Mouse (Mus musculus): ENCODE results near the gene Prkn.
A peak's percentile ranks its signal among the peaks of the same experiment; 100 is the strongest.

Gene Prkn

DNA sequence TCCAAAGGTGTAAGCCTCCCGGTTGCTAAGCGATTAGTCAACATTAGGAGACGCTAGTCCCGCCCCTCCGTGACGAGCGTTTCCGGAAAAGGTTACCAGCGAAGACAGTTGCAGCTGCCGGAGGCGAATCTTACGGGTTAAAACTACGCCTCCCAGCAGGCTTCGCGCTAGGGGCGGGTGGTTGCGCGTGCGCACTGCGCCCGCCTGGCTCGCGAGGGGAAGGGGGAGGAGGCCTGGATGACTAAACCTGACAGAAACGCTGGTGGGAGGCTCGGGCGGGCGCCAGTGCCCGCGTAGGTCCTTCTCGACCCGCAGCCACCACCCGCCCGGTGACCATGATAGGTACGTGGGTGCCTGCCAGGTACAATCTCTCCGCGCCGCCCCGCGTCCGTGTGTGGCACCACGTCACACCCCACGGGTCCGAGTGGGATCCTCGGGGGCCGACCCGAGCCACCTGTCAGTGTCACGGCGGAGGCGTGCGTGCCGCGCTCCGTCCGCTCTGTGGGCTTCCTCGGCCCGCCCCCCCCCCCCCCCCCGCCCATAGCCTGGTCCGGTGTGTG, at the start of gene Prkn, which contains the start of gene Pacrg:
Prkn (plus strand) TSS at position 237 of the 560 bp plus-strand sequence.
Pacrg (minus strand) TSS at position 164 of the 560 bp plus-strand sequence.
- DNase-seq (ENCODE audit: low spot score): peak; percentile 93

DNA sequence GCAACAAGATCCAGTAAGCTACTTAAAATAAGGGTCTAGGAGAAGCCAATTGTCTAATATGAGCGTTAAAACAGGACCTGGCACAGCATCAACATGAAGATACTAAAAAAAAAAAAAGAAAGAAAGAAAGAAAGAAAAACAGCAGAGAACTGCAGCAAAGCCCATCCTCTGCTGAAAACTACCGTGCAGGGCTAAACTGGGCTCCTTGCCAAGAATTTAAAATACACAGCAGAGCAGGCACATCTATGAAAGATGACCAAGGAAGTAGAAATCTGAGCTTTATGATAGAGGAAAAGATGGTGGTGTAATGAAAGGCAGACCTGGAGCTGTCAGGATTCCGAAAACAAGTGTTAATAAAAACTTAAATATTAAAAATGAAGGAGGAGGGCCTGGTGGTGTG, 48.5 kb upstream of the Prkn start:
- no peak for DNase-seq (ENCODE audit: low spot score)

DNA sequence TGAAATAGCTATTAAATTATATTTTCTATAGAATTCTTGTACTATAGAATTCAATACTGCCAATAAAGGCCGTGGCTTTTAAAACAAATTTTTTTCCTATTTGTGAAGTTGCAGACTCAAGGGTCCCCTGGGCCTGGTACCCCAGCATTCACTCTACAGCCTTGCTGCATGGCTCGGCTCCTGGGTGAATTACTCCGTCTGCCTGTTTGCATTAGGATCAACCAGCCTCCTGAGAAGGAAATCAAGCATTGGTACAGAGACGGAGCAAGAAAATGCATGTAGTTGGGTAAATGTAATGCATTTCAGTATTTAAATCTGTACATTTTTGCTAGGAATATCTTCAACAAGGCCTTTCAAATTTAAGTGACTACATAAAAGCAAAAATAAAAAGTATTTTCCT, 33.5 kb upstream of the Prkn start:
- DNase-seq (ENCODE audit: low spot score): no peak

DNA sequence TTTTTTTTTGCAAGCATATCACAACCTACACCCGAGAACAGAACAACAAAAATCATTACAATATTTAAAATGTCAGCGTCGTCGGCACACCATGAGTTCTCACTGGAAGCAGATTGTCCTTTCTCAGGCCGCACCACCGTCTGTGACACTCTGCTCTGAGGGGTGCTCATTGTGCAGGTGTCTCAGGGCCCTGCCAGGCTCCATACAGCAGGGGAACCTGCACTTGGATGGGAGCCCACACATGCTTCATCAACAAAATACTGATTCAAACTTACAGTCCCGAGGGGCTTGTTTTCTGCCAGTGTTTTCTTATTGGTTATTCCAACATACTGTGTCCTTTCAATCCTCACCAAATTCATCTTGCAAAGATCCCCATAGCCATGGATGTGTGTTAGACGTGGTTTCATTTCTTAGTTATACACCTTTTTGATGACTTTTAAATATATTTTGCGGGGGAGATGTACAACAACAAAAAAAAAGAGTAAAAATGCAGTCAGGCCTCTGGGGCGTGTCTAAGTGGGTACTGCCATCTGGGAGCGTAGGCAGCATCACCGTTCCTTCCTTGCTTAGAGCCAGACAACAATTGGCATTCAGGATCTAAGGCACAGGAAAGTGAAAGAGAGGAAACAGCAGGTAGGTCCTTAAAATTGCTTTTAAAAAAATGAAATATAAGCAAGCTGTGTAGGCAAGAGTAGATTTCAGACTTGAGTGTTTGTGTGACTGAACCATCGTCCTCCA, 32.8 kb upstream of the Prkn start:
- no peak for DNase-seq (ENCODE audit: low spot score)

DNA sequence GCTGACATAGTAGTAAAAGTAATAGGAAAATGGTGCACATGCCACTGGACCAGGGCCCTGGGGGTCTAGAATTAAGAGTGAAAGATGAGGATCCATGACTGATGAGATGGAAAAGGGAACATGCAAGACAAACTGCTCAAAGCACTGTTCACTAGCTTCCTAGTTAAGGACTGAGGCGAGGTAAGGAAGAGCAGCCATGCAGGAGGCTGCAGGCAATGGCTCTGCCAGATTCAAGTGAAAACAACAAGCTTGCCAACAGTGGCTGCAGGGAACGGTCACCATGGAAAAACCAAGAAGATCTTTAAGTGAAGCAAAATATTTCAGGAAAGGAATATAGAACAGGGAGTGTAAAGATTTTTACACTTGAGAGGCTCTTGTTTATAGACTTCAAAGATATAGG, 31.6 kb upstream of the Prkn start:
- no peak for DNase-seq (ENCODE audit: low spot score)

DNA sequence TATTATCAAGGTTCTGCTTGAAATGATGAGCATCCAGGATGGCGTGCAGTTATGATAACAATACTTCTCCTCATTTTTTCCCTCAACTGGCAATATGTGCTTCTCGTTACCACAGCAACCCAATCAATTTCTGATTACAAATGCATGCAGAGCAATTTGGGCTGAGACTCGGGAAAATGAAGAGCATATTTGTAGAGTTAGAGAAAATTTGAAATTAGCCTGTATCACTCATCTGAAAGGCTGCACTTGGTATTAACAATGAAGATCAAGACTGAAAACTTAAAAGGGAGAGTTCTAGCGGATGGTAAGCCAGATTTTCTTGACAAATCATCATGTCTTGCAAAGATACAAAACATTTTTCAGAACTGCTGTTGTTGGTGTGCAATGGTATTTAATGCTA, 21.2 kb upstream of the Prkn start:
- no peak for DNase-seq (ENCODE audit: low spot score)

DNA sequence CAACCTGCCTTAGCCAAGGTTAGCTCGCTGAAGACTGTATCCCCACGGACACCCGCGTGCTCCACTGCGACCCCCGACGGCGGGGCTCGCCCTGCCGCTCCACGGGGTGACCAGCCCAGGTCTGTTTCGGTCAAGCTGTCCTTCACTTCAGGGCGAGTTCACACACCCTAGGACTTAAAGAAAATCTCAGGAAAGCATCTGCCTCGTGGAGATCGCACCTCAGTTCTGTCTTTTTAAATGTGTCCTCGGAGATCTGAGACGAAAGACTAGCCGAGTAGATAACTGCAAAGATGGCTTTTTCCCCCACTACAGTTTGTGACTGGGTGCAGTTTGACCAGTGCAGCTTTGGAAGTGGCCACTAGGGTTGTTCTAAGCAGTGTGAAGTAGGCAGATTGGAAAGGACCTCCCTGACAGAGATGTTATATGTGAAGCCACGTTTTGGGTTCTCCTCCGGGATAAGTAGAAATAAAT, 582 bp downstream of the Prkn start:
- peak; percentile 69 for DNase-seq (ENCODE audit: low spot score)

DNA sequence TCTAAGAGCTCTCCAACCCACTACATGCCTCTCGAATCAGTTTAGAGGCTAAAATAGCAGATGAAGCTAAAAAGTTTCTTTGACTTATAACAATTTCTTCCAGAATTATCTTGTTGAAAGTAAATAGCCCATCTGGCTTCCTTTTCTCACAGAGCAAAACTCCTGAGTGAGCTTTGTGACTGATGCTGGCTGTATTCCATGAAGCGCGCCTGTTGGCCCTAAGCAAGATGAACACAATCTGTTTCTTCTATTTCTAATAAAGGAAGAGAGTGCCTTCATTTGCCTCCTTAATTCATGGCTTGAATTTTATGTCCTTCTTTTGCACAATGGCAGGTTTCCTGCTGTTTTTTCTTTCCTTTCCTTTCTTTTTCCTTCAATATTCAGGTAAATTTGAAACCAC, 14.0 kb downstream of the Prkn start:
- DNase-seq (ENCODE audit: low spot score): no peak

DNA sequence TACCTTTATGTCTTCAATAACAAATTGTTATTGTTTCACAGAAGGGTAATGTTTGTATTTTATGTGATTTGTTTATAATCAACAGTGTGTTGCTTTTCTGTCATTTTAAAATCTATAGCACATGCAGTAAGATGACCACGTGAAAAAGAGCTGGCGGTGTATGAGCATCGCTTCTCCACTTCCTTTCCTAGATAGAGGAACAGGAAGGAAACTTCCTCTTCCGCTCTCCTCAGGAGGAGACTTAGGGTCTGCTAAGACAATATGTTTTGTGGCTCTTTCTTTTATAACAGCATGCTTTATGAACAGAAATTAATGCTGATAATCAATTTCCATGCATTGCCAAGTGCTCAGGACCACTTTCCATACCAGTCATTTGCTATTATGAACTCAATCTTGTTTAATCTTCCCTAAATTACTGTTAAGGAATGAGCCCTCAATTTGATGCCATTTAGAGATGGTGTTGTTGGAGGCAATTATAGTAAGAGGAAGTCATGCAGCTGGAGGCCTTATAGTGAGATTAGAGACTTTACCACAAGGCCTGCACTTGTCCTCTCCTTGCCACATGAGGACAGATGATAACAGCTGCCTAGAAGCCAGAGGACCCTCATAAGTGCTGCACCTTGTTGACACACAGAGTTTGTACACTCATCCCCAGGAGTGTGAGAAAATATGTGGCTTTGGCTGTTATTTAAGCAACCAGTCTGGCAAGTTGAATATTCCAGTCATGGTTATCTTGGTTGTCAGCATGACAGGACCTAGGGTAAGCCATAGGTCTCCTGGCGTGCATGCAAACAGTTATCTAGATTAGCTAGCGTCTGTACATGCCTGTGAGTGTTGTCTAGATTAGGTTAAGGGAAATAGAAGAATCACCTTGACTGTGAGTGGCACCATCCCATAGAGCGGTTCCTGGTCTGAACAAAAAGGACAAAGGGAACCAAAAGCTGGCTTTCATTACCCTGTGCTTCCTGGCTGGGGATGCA, 34.3 kb downstream of the Prkn start:
- DNase-seq (ENCODE audit: low spot score): no peak

DNA sequence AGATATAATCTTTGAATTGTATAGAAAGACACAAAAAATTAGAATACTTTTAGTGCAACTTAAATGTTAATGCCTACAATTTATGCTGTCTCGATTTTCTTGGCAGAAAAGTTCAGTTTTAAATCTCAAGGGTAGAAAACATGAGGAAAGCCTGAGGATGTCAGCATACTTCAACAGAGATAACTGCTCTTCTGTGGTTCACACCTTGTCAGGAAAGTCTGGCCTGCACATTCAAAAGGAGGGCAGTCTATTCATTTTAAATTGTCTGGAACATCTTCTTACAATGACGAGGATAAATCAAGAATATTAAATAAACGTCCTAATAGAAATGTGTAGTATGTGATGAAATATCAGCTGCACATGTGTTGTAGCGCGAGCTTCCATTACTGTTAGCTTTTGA, 38.8 kb downstream of the Prkn start:
- no peak for DNase-seq (ENCODE audit: low spot score)

DNA sequence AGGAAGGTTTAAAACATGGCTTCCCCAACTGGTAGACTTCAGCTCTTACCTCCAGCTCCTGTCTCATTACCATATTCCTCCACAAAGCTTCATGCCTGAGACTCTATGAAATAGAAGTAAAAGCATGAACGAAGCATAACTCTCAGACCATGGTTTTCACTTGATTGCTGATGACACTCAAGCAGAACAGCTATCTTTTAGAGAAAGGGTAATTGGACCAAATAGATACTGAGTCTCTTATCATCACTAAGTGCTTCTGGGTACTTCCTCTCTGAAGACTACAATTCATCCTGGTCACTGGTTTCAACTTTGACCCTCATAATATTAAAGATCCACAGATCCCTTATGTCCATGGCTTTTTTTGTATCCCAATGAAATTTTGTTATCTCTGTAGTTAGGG, 42.1 kb downstream of the Prkn start:
- DNase-seq (ENCODE audit: low spot score): no peak

DNA sequence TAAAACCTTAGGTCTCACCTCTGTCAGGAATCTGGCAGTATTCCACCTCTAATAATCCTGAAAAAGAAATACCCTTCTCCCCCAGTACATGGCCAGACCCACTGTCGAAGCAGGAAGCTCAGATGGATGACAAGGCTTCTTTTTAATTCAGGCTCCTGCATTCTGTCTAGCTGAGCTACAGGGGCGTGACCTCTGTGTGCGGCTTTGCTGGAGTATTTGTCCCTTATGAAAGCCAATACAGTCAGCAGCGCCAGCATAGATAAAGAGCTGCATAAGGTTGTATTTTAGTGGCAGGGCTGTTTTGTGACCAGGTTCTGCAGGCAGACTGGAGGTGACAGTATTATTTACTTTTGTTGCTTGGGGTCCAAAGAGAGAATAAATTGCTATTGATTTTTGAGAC, 47.7 kb downstream of the Prkn start:
- no peak for DNase-seq (ENCODE audit: low spot score)

DNA sequence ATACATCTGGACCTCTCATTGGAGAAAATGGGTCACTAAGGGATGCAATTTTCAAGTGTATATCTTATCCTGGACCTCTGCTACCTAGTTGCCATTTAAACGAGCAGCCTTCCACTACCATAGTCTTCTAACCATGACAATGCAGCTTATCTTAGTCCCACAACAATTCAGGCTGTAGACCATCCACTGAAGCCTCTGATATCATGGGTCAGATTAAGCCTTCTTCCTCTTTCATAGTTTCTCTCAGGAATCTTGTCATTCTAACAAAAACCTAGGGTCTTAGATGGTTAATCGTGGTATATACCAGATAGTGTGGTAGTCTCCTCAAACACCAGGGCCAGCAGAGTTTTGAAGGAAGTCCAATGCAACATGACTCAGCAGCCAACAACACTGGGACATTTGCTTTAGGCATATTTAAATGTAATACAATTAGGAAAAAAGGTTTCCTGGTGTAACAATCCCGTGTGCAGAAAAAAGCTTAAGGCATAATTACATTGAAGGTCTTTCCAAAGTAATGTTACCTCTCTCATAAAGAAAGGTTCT, 61.6 kb downstream of the Prkn start:
- no peak for DNase-seq (ENCODE audit: low spot score)

DNA sequence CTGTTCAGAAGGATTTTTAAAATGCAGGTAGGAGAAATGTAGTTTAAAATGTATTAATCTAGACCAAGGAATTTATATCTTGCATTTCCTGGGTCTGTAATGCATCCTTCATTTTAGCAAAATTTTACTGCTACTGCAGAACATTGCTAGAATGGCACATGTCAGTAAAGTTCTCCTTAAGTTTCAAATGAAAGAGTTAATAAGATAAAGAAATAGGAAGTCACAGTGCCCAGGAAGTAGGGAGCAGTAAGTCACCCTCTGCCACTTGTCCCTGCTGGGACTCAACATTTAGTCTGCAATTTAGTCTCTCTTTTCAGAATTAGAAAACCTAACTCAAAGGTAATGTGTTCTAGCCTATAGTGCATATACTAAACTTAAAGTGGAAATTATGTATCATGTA, 96.5 kb downstream of the Prkn start:
- no peak for DNase-seq (ENCODE audit: low spot score)

DNA sequence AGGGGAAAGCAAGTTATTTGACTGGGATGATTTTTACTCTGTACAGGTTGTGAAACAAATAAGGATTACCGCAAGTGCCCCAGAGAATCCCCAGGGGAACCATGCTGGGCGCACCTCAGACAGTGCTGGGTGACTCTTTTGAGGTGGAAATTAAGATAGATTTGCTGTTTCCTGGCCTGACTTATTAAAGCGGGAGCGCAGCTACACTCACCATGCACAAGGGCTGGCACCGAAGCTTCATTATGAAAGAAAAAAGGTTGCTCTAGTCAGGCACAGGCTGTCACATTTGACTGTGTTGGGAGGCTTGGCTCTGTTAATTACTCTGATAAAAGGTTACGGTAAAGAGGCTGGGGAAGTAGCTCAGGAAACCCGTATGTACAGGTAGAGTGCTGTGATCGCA, 97.7 kb downstream of the Prkn start:
- DNase-seq (ENCODE audit: low spot score): no peak

DNA sequence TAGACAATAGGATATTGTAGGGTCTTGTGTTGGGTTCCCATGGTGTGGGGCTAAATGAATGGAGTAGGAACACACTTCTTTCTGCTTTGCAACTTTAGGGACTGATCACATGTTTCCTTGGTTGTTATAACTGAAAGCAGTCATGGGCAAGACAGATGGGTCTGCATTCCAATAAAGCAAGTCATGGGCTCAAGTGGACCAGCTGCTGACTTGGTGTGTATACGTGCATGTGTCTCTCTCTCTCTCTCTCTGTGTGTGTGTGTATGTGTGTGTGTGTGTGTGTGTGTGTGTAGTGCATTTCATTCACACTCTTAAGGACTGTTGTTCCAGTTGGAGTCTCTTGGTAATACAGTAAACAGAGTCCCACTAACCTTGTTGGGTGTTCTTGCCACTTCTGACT, 98.6 kb downstream of the Prkn start:
- no peak for DNase-seq (ENCODE audit: low spot score)

DNA sequence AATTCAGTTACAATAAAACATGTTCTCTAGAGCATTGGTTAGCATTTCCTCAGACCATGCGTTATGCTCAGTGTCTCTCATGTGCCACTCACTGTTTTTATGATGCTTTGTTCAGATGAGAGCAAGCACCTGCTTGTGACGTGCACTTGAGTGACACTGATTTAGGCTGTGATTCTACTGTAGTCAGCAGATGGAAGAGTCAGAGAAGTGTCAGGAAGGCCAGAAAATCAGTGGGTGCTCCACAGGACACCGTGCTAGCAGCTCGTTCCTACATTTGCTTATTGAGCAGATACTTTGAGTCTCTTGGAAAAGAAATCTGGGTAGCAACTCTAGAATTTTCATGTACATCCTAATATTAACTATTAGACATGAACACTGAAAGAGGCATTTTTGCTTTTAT, 106.4 kb downstream of the Prkn start:
- DNase-seq (ENCODE audit: low spot score): no peak

DNA sequence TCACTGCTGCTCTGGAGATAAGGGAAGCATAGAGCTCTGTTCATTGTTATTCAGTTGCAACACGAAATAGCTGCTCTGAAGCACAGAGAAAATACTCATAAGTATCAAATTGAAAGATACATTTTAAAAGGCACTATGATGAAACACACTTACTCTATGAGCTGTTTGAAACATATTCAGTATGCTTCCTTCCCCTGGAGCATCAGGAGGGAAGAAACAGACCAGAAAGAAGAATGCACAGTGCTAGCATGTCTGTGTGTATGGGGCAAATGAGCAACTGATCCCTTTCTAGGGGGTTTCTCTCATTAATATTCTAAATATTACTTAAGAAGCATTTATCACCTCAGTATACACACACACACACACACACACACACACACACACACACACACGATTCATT, 107.4 kb downstream of the Prkn start:
- DNase-seq (ENCODE audit: low spot score): no peak

DNA sequence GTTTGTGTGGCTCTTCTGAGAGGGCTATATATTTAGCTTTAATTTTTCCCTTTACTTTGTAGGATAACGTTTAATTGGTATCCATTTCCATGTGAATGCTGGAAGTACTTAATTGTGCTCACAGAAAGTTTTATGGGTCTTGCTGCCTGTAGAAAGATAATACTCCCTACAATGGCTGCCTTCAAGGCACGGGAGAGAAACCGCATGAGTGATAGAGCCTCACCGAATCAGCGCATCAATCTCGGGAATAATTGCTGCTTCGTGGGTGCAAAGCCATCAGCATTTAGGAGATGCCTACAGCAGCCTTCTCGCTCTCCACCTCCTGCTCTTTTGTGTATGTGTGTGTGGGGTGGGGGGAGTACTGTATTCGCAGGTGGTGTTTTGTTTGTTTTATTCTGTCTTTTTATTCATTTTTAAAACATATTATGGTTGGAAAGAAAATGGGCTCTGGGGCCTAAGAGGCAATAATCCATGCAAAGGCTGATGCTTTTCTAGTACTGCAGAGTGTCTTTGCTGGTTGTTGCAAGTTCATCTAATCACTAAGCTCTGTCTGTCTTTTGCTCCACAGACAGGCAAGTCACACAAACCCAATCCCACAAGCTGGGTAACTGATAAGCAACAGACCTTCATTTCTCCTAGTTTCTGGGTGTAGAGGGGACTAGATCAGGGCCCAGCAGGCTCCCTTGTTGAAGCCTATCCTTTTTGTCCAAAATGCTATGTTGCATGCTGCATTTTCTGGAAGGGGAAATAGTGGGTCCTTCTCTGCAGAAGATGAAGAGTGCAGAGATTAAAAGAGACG, 119.1 kb downstream of the Prkn start:
- DNase-seq (ENCODE audit: low spot score): no peak

DNA sequence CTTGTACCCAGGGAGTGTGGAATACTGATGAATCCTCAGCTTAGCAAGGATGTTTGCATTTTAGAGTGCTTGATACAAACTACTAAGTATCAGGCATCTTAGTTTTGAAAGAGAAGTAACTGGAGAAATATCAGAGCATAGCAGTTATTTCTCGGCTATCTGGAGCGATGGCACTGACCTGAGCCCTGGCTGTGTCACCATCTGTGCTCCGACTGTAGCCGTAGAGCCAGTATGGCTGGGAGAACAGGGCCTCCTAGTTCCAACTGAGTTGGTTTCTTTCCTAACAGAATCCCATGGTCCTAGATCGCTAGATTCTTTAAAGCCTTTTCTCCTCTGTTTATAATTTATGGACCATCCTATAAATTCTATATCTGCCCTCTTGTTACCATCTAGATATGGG, 122.0 kb downstream of the Prkn start:
- no peak for DNase-seq (ENCODE audit: low spot score)

DNA sequence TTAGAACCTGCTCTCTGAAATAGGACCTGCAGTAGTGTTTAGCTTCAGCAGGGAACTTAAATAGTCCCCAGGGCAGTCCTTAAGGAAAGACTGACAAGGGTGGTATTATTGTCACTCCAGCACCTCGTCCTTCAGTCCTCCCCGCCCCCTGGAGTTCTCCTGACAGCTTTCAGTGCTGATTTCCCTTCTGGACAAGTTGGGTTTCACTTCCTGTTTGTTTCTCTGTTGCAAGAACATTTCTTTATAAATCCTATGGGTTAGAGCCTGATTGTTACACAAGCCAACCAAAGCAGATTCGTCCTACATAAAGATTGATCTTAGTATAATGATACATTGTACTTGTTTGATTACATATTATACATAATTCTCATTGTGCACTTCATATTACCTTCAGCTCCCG, 142.0 kb downstream of the Prkn start:
- DNase-seq (ENCODE audit: low spot score): no peak

DNA sequence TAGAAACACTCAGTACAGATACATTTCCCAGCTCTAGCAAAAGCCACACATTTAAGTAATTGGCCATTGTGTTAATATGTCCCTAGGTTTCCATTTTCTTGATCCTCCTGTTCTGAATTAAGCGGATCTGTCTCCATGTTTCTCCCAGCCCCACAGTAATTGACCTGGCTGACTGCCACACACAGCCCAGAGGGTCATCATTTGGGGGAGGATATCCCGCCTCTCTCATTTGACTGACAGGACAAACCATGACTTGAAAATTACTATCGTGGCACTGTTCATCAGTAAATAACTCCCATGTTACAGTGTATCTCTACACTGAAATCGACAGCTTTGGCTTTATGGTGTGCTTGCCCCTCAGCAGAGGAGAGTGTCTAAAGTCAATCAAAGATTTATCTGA, 146.9 kb downstream of the Prkn start:
- DNase-seq (ENCODE audit: low spot score): no peak
